Mouse (Mus musculus): ENCODE results near the gene Tulp3. TPM values are rescaled to one million over a fixed set of nuclear protein-coding genes. Genes with fewer than 3 reads are reported as not detected.

Gene Tulp3
- polyA plus RNA-seq, 1 experiment from 2014 or later = 9.0 TPM

- H3K4me3 ChIP-seq = no peak overlapping the region
- H3K9ac ChIP-seq = no peak overlapping the region
- H3K27ac ChIP-seq = no peak overlapping the region
- H3K4me2 ChIP-seq = no peak overlapping the region
- no peaks in the 10 kb centered on the region for H3K9me3 ChIP-seq (replicated peaks)
- H3K36me3 ChIP-seq = peaks cover 5% of the 10 kb centered on the region; the same call in 1 of the 2 replicates
- WGBS = 74% methylated on average over 16 of the region's 16 CpGs
- peaks cover 6% of the 10 kb centered on the region; the same call in 1 of the 2 replicates for H3K4me1 ChIP-seq (replicated peaks)
- no peaks in the 10 kb centered on the region for H3K27me3 ChIP-seq
- no peak for ATAC-seq (replicated peaks; ENCODE audit: insufficient number of reproducible peaks, insufficient read depth, low FRiP score, low read depth)
Measured at GRCm38 (mm10) chr6:128379636-128380035, 24.0 kb upstream of the Tulp3 start.

- Histone ChIP-seq H3K4me1 (replicated peaks) (peaks cover 6% of the 10 kb centered on the region; the same call in 1 of the 2 replicates), H3K9me3 (replicated peaks) (no peaks in the 10 kb centered on the region), H3K27me3 (no peaks in the 10 kb centered on the region), H3K27ac (no peak overlapping the region), H3K36me3 (peaks cover 36% of the 10 kb centered on the region), H3K4me3 (no peak overlapping the region), H3K4me2 (no peak overlapping the region), H3K9ac (no peak overlapping the region)
- no peak for ATAC-seq (replicated peaks; ENCODE audit: insufficient number of reproducible peaks, insufficient read depth, low FRiP score, low read depth)
- WGBS = 85% methylated on average over 17 of the region's 17 CpGs
Measured at GRCm38 (mm10) chr6:128376371-128377085, 20.9 kb upstream of the Tulp3 start.

- Histone ChIP-seq H3K9me3 (replicated peaks) (no peaks in the 10 kb centered on the region), H3K27ac (0 out of 2 replicates have a peak within 1 kb of the TSS, but pooled peaks have one; percentile 9), H3K27me3 (no peaks in the 10 kb centered on the region), H3K4me3 (no peak within 1 kb of the TSS), H3K4me2 (no peak within 1 kb of the TSS), H3K4me1 (replicated peaks) (peaks cover 6% of the 10 kb centered on the region; the same call in 1 of the 2 replicates), H3K36me3 (peaks cover 49% of the 10 kb centered on the region), H3K9ac (no peak within 1 kb of the TSS)
- 49% methylated on average over 6 of the region's 6 CpGs for WGBS
- peak; percentile 63 for ATAC-seq (replicated peaks; ENCODE audit: insufficient number of reproducible peaks, insufficient read depth, low FRiP score, low read depth)
Measured at GRCm38 (mm10) chr6:128375192-128375591, 19.5 kb upstream of the Tulp3 start, which contains the start of the genes Tex52 and Gm44596. Gene Tex52, plus strand, starts transcription at chr6:128375456. Gene Gm44596, plus strand, starts transcription at chr6:128375503.

- Histone ChIP-seq H3K4me1 (replicated peaks) (peaks cover 13% of the 10 kb centered on the region; the same call in 1 of the 2 replicates), H3K9me3 (replicated peaks) (no peaks in the 10 kb centered on the region), H3K27ac (no peak overlapping the region), H3K4me2 (no peak overlapping the region), H3K27me3 (no peaks in the 10 kb centered on the region), H3K36me3 (peaks cover 80% of the 10 kb centered on the region), H3K4me3 (no peak overlapping the region), H3K9ac (no peak overlapping the region)
- 75% methylated on average over 5 of the region's 5 CpGs for WGBS
- no peak for ATAC-seq (replicated peaks; ENCODE audit: insufficient number of reproducible peaks, insufficient read depth, low FRiP score, low read depth)
Measured at GRCm38 (mm10) chr6:128370040-128370439, 14.4 kb upstream of the Tulp3 start.

- Histone ChIP-seq H3K4me3 (no peak overlapping the region), H3K27me3 (no peaks in the 10 kb centered on the region), H3K36me3 (peaks cover 48% of the 10 kb centered on the region), H3K4me2 (no peak overlapping the region), H3K9ac (no peak overlapping the region), H3K9me3 (replicated peaks) (no peaks in the 10 kb centered on the region), H3K4me1 (replicated peaks) (peaks cover 31% of the 10 kb centered on the region), H3K27ac (no peak overlapping the region)
- ATAC-seq (replicated peaks; ENCODE audit: insufficient number of reproducible peaks, insufficient read depth, low FRiP score, low read depth) = no peak
- 85% methylated on average over 5 of the region's 5 CpGs for WGBS
Measured at GRCm38 (mm10) chr6:128366466-128366865, 10.8 kb upstream of the Tulp3 start.

GRCm38 (mm10) chr6:128364721-128365120 is 9.1 kb upstream of the Tulp3 start:
- Histone ChIP-seq H3K9me3 (replicated peaks) (no peaks in the 10 kb centered on the region), H3K4me2 (0 out of 2 replicates have a peak overlapping the region, but pooled peaks have one; percentile 20), H3K36me3 (peaks cover 31% of the 10 kb centered on the region), H3K27ac (no peak overlapping the region), H3K4me1 (replicated peaks) (peaks cover 39% of the 10 kb centered on the region), H3K9ac (no peak overlapping the region), H3K27me3 (no peaks in the 10 kb centered on the region), H3K4me3 (no peak overlapping the region)
- 67% methylated on average over 6 of the region's 6 CpGs for WGBS
- no peak for ATAC-seq (replicated peaks; ENCODE audit: insufficient number of reproducible peaks, insufficient read depth, low FRiP score, low read depth)

GRCm38 (mm10) chr6:128363007-128363825 is 7.6 kb upstream of the Tulp3 start:
- Histone ChIP-seq H3K36me3 (peaks cover 26% of the 10 kb centered on the region), H3K4me3 (peak overlapping the region; percentile 80), H3K27me3 (no peaks in the 10 kb centered on the region), H3K4me1 (replicated peaks) (peaks cover 39% of the 10 kb centered on the region), H3K27ac (peak overlapping the region; percentile 94), H3K9me3 (replicated peaks) (no peaks in the 10 kb centered on the region), H3K9ac (peak overlapping the region; percentile 76), H3K4me2 (peak overlapping the region; percentile 84)
- ATAC-seq (replicated peaks; ENCODE audit: insufficient number of reproducible peaks, insufficient read depth, low FRiP score, low read depth) = no peak; the same call in 1 of the 2 replicates
- WGBS = under 1% methylated on average over 46 of the region's 46 CpGs

- H3K4me2 ChIP-seq = peak within 1 kb of the TSS; percentile 84
- peak within 1 kb of the TSS; percentile 80 for H3K4me3 ChIP-seq
- peak; percentile 87 for ATAC-seq (replicated peaks; ENCODE audit: insufficient number of reproducible peaks, insufficient read depth, low FRiP score, low read depth)
- under 1% methylated on average over 76 of the region's 76 CpGs for WGBS
- H3K36me3 ChIP-seq = peaks cover 28% of the 10 kb centered on the region
- H3K27ac ChIP-seq = peak within 1 kb of the TSS; percentile 94
- no peaks in the 10 kb centered on the region for H3K27me3 ChIP-seq
- H3K9ac ChIP-seq = peak within 1 kb of the TSS; percentile 76
- H3K4me1 ChIP-seq (replicated peaks) = peaks cover 39% of the 10 kb centered on the region
- no peaks in the 10 kb centered on the region for H3K9me3 ChIP-seq (replicated peaks)
Measured at GRCm38 (mm10) chr6:128362381-128363006, 6.8 kb upstream of the Tulp3 start, which contains the start of the genes Rhno1 and Foxm1. Gene Rhno1, minus strand, starts transcription at chr6:128362911. Gene Foxm1, plus strand, starts transcription at chr6:128362967.

- peak overlapping the region; percentile 80 for H3K4me3 ChIP-seq
- WGBS = 15% methylated on average over 9 of the region's 9 CpGs
- no peak for ATAC-seq (replicated peaks; ENCODE audit: insufficient number of reproducible peaks, insufficient read depth, low FRiP score, low read depth)
Measured at GRCm38 (mm10) chr6:128361901-128362300, 6.2 kb upstream of the Tulp3 start.

GRCm38 (mm10) chr6:128358999-128359398 is 3.3 kb upstream of the Tulp3 start:
- Histone ChIP-seq H3K4me2 (no peak overlapping the region), H3K4me3 (no peak overlapping the region), H3K36me3 (peaks cover 22% of the 10 kb centered on the region), H3K27ac (no peak overlapping the region), H3K4me1 (replicated peaks) (peaks cover 32% of the 10 kb centered on the region), H3K9me3 (replicated peaks) (no peaks in the 10 kb centered on the region), H3K27me3 (no peaks in the 10 kb centered on the region), H3K9ac (no peak overlapping the region)
- ATAC-seq (replicated peaks; ENCODE audit: insufficient number of reproducible peaks, insufficient read depth, low FRiP score, low read depth) = no peak
- 31% methylated on average over 2 of the region's 2 CpGs for WGBS

More at GRCm38 (mm10) chr6:128361901-128362300, 6.2 kb upstream of the Tulp3 start:
- Histone ChIP-seq H3K4me1 (replicated peaks) (peaks cover 39% of the 10 kb centered on the region), H3K27ac (peak overlapping the region; percentile 94), H3K27me3 (no peaks in the 10 kb centered on the region), H3K9ac (peak overlapping the region; percentile 76), H3K9me3 (replicated peaks) (no peaks in the 10 kb centered on the region), H3K4me2 (peak overlapping the region; percentile 84), H3K36me3 (peaks cover 30% of the 10 kb centered on the region)

Data from heart, embryonic 15.5 days (tissue).